ENCODE assay signal across 9 mouse cellular contexts in the genomic region with DNA sequence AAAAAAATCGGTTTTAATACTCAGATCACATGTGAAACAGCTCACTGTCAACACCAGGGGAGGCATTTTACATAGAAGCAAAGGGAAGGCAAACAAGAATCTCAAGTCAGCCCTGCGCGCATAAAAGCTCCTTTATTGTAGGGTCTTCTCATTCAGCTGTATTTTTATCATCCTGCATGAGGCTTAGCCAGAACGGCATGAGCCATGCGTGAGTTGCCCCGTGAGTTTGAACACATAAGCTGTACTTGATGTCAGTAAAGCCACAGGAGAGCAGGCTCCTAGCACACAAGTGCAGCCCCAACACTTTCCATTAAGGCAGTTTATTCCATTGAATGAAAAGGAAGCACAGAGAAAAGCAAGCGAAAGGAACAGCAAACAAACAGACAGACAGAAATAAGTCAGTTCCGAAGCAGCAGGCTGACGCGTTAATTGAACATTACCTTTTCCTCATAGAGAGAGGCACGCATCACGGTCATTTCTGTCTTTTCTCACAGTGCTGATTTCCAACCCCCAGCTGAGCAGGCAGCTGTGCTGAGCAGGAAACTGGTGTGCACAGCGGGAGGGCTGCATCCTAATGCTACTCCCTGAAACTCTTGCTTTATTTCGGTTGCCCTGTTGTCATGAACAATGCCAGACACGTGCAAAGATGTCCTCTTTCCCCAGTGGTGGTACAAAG.
A peak's percentile ranks its signal among the peaks of the same experiment; 100 is the strongest.
DNase-seq lines count a peak whose midpoint lies in the region; ATAC-seq and TF ChIP-seq lines count a peak whose summit lies in the region.
"Had no signal": no experiment of that assay in that cellular context is flagged by ENCODE, and none has a peak within 500 bp of the region (broad histone marks: within the 10 kb centered on the region; RNA-seq: fewer than 3 reads in every experiment).

No protein-coding gene starts in this region.

- H3K9ac ChIP-seq in kidney, embryonic 15.5 days: no peak overlapping the region
- H3K9ac ChIP-seq in embryonic facial prominence, embryonic 13.5 days: no peak overlapping the region

- peak overlapping the region; percentile 36 for H3K4me2 ChIP-seq in kidney, embryonic 15.5 days
- H3K4me2 ChIP-seq in embryonic facial prominence, embryonic 13.5 days: peak overlapping the region; percentile 55

- DNase-seq in kidney, adult 18-20 months: no peak
- peak; percentile 17 to 29 for DNase-seq in layer of hippocampus, adult 2 months (ENCODE audit: low spot score in 2 of 2)
- DNase-seq in neural tube, embryonic 10.5 days (ENCODE audit: extremely low spot score, low spot score): peak; percentile 34
- no peak for DNase-seq in adrenal gland, postnatal 25 days
- no peak for DNase-seq in adrenal gland, adult 18-20 months (ENCODE audit: low spot score in 2 of 2)
- DNase-seq in urinary bladder, postnatal 36 days (ENCODE audit: low spot score in 2 of 2): no peak

- H3K9me3 ChIP-seq in kidney, embryonic 15.5 days (replicated peaks): no peaks in the 10 kb centered on the region
- H3K9me3 ChIP-seq in embryonic facial prominence, embryonic 13.5 days: no peaks in the 10 kb centered on the region

- TF ChIP-seq CTCF in layer of hippocampus, adult 2 months (conservative IDR thresholded peaks at IDR 0.05): peak; percentile 68

- no peaks in the 10 kb centered on the region for H3K36me3 ChIP-seq in kidney, embryonic 15.5 days
- no peaks in the 10 kb centered on the region for H3K36me3 ChIP-seq in embryonic facial prominence, embryonic 13.5 days

- no peaks in the 10 kb centered on the region; the same call in 1 of the 2 replicates for H3K4me1 ChIP-seq in kidney, embryonic 15.5 days
- H3K4me1 ChIP-seq in embryonic facial prominence, embryonic 13.5 days: peaks cover 6% of the 10 kb centered on the region

- no peak for ATAC-seq in kidney, embryonic 15.5 days (replicated peaks; ENCODE audit: low FRiP score)
- ATAC-seq in embryonic facial prominence, embryonic 13.5 days (ENCODE audit: insufficient number of reproducible peaks, insufficient read depth, low FRiP score, low TSS enrichment, low read depth): no peak
- ATAC-seq: Patski had no signal

- 17% methylated on average over 15 of the region's 15 CpGs for WGBS in kidney, embryonic 15.5 days
- WGBS in embryonic facial prominence, embryonic 13.5 days: 8% methylated on average over 15 of the region's 15 CpGs

- H3K27me3 ChIP-seq in kidney, embryonic 15.5 days: 0 out of 2 replicates have a peak, but pooled peaks cover 2% of the 10 kb centered on the region
- no peaks in the 10 kb centered on the region; the same call in 1 of the 2 replicates for H3K27me3 ChIP-seq in embryonic facial prominence, embryonic 13.5 days

- peak overlapping the region; percentile 13; the same call in 1 of the 2 replicates for H3K4me3 ChIP-seq in kidney, embryonic 15.5 days (replicated peaks)
- H3K4me3 ChIP-seq in embryonic facial prominence, embryonic 13.5 days: peak overlapping the region; percentile 24
- H3K4me3 ChIP-seq in layer of hippocampus, adult 2 months: peak overlapping the region; percentile 55

- H3K27ac ChIP-seq in kidney, embryonic 15.5 days: no peak overlapping the region
- no peak overlapping the region for H3K27ac ChIP-seq in embryonic facial prominence, embryonic 13.5 days
- H3K27ac ChIP-seq in layer of hippocampus, adult 2 months: peak overlapping the region; percentile 94

Comparison
In these comparisons a context has a peak if more than half of its experiments do, and no peak if none do; other contexts are left out.
1. DNase-seq: peak in layer of hippocampus, adult 2 months (2 of 2) and neural tube, embryonic 10.5 days (single experiment); none in kidney, adult 18-20 months (single experiment), adrenal gland, postnatal 25 days (single experiment), adrenal gland, adult 18-20 months (0 of 2) and urinary bladder, postnatal 36 days (0 of 2).
2. Peak in every context shown above with its lines, with median percentiles within 50 percentile points of each other: H3K4me3 ChIP-seq.